Mouse (Mus musculus): Measurements from ENCODE around the gene Vps4a. TPM values are rescaled to one million over a fixed set of nuclear protein-coding genes. Genes with fewer than 3 reads are reported as not detected.

The Vps4a gene
- polyA plus RNA-seq (2012; ENCODE audit: low replicate concordance): 16.6 and 22.4 TPM in 2 replicates

DNA sequence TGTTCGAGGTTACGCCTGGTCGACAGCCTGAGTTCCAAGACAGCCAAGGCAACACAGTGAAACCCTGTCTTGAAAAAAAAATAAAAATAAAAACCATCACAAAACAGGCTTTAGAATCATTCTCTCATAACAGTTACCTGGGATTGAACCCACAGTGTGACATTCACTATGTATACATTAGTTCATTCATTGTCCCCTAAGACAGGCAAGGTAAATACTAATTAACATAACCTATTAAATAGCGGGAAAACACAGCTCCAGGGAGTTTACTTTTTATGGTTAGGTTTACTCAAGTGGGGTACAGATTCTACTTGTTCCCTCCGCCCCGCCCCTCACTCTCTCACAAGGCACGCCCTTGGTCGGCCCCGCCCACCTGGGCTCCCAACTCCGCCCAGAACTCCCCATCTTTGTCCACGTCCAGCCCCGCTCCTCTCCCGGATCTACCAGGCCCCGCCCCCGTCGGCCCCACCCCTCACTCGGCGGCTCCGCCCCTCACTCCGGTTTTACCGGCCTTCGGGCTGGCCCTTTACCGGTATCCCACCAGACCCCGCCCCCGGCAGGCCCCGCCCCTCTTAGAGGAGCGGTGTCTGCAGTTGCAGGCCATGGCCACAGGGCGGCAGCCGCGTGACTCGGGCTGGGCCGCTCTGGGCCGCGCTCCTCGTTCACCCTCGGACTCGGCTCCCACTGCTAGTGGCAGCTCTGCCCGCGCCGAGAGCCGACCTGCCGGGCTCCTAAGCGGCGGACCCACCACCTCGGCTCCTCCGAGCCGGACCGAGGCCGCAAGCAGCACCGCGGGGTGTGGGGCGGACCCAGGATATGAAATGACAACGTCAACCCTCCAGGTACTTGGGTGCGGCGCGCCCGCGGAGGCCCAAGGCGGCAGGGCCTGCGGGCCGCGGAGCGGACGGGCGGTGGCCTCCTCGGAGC is at the start of gene Vps4a:
Gene Vps4a (plus strand): TSS at position 573 of the 927 bp plus-strand sequence.

DNA sequence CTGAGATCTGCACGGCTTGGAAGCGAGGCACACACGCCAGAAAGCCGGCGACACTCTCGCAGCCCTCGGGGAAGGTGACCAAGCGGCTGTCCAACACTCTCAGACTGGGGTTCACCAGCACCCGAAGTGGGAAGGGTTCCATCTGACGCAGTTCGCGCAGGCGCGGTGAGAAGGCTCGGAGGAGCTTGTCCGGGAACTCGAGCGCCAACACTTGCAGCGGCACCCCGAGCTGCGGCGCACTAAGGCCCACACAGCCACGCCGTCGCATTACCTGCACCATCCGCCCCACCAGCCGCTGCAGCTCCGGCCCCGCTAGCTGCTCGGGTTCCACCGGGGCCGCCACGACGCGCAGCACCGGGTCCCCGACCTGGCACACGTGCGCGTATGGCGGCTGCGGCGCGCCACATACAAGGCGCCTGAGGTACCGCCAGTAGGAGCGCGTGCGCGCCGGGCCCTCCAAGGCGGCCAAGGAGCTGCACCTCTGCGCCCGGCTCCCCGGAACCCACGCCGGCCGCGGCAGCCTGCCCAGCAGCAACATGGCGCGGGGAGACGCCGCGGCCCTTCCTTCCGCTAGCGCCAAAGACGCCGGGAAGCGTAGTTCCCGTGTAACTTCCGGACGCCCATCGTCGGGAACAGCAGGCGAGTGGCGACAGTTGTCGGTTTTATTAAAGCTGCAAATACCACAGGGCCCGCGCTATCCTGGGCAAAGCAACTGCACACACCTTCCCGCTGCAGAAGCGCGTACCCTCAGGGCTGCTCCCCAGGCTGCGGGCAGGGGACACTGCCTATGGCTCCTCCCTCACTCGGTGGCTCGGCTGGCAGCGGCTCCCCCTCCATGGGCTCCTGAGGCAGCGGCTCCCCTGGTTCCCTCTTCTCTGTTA is 17.3 kb downstream of the Vps4a start, which contains the start of gene Pdf:
Gene Pdf (minus strand): TSS at position 554 of the 881 bp plus-strand sequence.

DNA sequence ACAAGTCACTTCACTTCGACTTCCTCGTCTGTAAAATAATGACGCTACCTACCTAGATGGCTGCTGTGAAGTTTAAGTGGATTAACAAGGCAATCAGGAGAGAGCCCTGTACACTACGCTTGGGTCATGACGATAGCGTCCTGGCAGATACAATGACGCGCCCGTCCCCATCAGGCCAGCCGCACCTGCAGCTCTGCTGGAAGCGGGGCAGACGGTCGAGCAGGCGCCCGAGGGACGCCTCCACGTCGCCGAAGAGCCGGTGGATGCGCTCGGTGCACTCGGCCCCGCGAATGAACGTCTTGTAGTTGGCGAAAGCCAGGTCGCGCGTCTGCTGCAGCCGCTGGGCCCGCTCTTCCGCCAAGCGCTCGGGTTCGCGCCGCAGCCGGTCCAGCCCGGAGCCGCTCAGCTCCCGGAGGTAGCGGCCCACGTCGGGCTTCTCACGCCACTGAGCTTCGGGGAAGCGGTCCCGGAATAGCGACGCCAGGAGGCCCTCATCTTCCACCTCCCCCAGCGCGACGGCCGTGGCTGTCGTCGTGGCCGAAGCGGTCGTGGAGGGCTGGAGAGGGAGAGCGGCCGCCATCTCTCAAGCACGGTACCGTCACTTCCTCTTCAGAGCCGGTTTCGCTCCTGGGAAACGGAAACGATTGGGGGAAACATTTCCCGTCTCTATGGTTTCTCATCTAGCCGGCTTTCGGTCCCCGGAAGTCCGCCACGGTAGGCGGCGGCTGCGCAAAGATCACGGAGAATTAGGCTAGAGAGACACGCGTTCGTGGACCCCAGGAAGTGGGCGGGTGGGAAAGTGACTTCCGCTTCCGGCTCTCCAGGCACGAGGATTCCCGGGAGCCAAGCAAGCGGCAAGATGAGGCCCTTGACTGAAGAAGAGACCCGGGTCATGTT is 25.3 kb downstream of the Vps4a start, which contains the start of the genes Cog8 and Nip7:
Gene Cog8 (minus strand): TSS at position 614 of the 897 bp plus-strand sequence.
Gene Nip7 (plus strand): TSS at position 802 of the 897 bp plus-strand sequence.

DNA sequence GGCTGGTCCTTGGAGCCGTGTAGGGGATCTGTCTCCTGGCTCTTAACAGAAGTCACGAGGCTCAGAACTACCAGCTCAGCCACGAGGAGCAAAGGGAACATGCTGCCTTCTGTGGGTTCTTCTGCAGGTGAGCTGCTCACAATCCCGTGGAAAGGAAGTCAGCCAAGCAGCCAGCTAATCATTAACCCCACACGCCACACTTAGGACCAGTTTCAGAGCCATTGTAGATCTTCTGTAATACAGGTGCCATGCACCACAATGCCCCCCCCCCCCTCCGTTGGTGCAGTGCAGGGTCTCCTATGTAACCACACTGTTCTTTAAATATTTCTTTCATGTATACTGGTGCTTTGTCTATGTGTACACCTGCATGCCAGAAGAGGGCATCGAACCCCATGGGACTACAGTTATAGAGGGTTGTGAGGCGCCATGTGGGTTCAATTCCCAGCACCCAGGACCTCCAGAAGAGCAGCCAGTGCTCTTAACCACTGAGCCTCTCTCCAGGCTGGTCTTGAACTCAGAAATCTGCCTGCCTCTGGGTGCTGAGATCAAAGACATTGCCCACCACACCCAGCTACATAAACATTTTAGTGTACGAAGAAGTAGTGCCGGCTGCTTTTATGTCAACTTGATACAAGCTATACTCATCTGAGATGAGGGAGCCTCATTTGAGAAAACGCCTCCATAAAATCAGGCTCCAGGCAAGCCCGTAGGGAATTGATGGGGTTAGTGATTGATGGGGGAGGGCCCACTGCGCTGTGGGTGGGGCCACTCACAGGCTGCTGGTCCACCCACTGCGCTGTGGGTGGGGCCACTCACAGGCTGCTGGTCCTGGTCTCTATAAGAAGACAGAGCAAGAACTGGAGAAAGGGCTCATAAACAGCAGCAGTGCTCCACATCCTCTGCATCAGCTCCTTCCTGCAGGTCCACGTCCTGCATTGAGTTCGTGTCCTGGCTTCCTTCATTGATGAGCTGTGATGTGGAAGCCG is 34.8 kb downstream of the Vps4a start, which contains the start of gene Tmed6:
Gene Tmed6 (minus strand): TSS at position 134 of the 986 bp plus-strand sequence.

Other genes with a start within 250 kb of the Vps4a start
- gene Has3, start 161.0 kb upstream of the Vps4a start, polyA plus RNA-seq (2012; ENCODE audit: low replicate concordance): 0.03 TPM in 1 of 2 replicates, not detected in the other
- gene Utp4, start 137.6 kb upstream of the Vps4a start, polyA plus RNA-seq (2012; ENCODE audit: low replicate concordance): 5.1 and 5.7 TPM in 2 replicates
- gene Sntb2, start 95.5 kb upstream of the Vps4a start, polyA plus RNA-seq (2012; ENCODE audit: low replicate concordance): 6.2 and 21.4 TPM in 2 replicates
- 3.1 and 6.9 TPM in 2 replicates for gene Pdf, start 17.4 kb downstream of the Vps4a start, polyA plus RNA-seq (2012; ENCODE audit: low replicate concordance)
- 19.8 and 34.4 TPM in 2 replicates for gene Cog8, start 25.5 kb downstream of the Vps4a start, polyA plus RNA-seq (2012; ENCODE audit: low replicate concordance)
- 6.1 and 7.3 TPM in 2 replicates for gene Nip7, start 25.7 kb downstream of the Vps4a start, polyA plus RNA-seq (2012; ENCODE audit: low replicate concordance)
- not detected in 2 replicates for gene Tmed6, start 34.4 kb downstream of the Vps4a start, polyA plus RNA-seq (2012; ENCODE audit: low replicate concordance)
- 22.0 and 22.2 TPM in 2 replicates for gene Terf2, start 65.3 kb downstream of the Vps4a start, polyA plus RNA-seq (2012; ENCODE audit: low replicate concordance)
- gene Cyb5b, start 119.4 kb downstream of the Vps4a start, polyA plus RNA-seq (2012; ENCODE audit: low replicate concordance): 8.8 and 13.7 TPM in 2 replicates